Mouse (Mus musculus) monocyte, adult 5-6 weeks (primary cell): ENCODE measurements around the gene Hoxd4. TPM values are rescaled to one million over a fixed set of nuclear protein-coding genes. Genes with fewer than 3 reads are reported as not detected.

Source experiments
- ATAC-seq: fragments of 153-309, 156-312 bp; replicated peaks from 2 replicates; pipeline ENCODE4 v1.8.0; 2017; ENCODE audit warnings: mild to moderate bottlenecking; ENCODE audit not compliant: low TSS enrichment, insufficient number of reproducible peaks, severe bottlenecking, poor library complexity, low FRiP score
- total RNA-seq: library from RNA; stranded (forward); fragments of 200-1000, 200-491, 200-594 nt; gene quantifications from 3 replicates; pipeline ENCODE4 v1.2.3, GENCODE M21; 2017

Hoxd4 gene
- total RNA-seq, 1 experiment from 2014 or later = not detected

DNA sequence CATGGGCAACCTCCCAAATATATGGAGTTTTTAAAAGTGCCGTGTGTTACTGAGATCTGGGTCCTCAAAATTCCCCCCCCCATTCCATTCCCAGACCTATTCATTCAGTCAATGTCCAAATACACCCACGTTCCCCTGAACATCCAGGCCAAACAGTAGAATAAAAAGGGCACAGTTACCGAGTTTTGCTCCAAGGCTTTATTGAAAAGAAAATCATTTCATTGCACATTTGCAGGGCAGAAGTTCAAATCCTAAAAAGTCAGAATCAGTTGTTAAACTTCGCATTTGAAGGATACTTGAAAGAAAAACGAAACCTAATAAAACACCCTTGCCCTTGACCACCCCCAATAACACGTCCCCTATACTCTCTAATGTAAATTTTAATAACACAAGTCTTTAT lies 8.9 kb upstream of the Hoxd4 start:
- ATAC-seq = no peak

DNA sequence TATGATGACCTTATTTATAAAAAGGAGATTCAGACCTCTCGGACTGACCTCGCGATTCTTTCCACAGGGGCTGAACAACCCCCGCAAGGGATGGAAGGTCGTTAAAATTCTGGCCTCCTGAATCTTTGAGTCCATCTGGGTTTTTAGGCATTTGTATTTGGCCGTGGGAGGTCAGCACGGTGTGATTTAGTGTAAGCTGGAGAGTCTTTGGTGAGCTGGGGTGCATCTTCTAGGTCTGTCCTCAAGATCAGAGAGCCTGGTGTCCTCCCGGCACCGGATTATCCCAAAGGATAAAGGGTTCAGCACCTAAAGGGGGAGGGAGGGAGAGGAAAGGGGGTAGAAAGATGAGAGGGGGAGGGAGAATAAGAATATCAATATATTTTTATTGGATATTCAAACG lies 8.4 kb upstream of the Hoxd4 start:
- no peak for ATAC-seq

DNA sequence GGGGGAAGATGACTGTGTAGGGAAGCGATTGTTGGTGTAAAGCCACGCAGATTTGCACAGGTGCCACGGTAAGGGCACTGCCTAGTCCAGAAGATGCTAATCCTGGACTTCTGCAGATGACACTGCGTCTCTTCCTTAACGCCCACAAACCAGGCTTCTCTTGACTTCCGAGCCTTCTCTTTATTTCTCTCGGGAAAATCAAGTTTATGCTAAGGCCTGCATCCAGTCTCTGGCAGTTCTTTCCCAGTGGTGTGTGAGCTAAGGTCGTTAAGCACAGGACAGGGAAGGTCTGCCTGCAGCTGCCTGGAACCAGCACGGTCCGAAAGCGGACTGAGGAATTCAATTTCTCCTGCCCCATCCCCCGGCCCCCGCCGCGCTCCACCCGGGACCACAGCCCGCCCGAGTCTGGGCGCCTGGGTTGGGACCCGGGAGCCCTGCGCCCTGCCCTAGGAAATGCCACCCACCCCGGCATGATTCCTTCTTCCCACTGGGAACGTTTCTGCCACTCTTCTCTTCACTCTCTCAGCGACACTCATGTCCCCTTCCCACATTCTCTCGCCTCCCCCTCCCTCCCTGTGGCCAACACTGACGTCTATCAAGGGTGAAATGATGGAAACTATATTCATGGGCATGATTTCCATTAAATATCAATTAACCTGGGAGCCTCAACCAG lies 7.9 kb upstream of the Hoxd4 start:
- no peak for ATAC-seq

DNA sequence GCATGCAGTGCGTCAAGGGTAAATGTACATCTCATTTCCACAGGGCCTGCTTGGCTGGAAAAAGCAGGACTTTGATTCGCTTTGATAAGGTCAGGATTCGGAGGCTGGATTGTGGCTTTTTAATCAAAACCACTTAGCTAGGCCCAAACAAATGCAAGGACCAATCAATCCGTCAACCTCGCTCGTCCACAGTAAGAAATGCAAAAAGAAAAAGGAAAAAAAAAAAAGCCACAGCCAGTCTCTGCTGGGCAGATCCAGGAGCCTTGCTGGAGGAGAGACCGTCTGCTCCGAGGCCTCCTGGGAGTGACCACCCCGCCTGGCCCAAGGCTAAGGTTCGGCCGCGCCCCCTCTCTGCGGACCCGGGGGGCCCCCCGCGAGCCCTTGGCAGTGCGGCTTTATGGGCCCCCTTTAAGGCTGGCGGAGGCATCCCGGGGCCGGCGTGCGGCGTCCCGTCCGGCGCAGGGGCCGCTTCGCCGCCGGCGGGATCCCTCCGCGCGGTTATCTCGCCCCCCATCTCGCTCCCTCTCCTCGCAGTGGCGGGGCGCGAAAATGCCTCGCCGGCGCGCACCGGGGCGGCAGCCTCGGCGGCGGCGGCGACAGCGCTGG lies 7.2 kb upstream of the Hoxd4 start, which contains the start of gene Hoxd8:
Gene Hoxd8, plus strand, starts transcription at position 223 of the 606 bp plus-strand sequence.
- no peak for ATAC-seq

DNA sequence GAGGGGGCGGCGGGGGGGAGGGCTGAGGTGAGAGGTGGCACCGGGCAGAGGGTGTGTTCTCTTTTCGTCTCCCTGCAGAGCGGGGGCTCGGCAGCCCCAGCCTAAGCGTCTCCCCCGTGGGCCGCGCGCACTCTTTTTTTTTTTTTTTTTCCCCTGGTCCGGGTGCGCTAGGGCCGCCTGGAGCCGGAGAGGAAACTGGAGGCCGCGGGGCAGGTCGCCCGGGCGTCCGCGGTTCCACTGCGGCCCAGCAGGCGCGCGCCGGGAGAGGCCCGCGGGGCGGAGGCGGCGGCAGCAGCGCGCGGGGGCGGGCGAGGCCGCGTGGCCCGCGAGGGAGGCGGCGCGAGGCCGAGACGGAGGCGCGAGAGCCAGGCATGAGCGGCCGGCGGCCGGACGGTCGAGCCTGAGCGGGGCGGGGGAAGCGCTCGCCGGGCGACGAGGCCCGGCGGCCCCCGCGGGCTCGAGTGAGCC lies 6.7 kb upstream of the Hoxd4 start:
- no peak for ATAC-seq

DNA sequence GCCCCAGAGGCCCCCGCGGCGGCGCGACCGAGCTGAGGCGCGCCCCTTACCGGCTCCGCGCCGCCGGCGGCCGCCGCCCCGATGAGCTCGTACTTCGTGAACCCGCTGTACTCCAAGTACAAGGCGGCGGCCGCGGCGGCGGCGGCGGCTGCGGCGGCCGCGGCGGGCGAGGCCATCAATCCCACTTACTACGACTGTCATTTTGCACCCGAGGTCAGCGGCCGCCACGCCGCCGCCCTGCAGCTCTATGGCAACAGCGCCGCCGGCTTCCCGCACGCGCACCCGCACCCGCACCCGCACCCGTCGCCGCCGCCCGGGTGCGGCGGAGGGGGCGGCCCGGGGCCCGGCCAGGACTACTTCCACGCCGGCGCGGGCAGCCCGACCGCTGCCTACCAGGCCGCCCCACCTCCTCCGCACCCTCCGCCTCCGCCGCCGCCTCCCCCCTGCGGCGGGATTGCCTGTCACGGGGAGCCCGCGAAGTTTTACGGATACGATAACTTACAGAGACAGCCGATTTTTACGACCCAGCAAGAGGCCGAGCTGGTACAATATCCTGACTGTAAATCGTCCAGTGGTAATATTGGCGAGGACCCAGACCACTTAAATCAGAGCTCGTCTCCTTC lies 6.2 kb upstream of the Hoxd4 start:
- no peak for ATAC-seq

DNA sequence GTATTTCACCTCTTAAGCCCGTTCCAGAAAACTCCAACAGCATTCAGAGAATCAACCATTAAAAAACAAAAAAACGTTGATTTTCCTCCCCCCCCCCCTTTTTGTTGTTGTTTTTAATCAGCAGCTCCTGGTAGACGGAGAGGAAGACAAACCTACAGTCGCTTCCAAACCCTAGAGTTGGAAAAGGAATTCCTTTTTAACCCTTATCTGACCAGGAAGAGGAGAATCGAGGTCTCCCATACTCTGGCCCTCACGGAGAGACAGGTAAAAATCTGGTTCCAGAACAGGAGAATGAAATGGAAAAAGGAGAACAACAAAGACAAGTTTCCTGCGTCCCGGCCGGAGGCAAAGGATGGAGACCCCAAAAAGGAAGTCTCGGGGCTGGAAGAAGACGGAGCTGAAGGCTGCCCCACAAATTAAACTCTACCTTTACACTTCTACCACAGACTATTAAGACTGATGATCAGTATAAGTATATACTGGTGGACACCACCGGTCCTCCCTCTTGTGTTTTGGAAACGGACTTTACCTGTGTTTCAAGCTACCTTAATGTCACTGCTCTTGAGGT lies 5.3 kb upstream of the Hoxd4 start:
- no peak for ATAC-seq

DNA sequence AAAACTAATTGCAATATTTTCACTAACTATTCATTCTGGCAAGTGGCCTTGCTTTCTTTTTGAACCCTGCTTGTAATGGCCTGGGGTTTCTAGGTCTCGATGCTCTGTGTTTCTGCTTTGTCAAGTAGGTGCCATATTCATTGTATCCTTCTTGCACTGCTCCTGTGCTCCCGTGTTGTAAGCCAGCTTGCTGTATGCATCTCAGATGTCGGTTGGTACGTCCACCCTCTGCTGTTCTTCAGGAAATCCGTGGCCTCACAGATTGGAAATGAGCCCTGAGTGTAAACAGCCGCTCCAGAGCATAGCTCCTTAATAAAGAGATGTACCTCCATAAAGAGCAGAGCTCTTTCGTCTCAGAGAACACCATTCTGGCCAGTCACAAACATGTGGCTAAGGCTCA lies 4.1 kb upstream of the Hoxd4 start:
- ATAC-seq = no peak

DNA sequence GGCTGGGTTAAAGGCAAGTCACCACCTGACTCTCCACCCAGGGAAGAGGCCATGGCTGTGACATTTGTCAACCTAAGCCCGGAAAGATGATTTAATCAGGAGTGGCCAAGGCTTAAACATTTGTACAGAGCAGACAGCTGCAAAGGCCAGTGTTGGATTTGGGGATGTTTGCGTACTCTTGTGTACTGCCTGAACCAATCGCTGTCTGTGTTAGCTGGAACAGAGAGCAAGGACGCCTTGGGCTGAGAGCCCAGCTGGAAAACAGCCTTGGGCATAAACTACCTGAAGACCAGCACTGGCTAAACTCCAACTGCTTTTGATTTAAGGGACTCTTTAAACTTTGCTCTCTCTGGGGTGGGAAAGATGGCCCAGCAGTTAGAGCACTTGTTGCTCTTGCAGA lies 3.1 kb upstream of the Hoxd4 start:
- no peak for ATAC-seq

DNA sequence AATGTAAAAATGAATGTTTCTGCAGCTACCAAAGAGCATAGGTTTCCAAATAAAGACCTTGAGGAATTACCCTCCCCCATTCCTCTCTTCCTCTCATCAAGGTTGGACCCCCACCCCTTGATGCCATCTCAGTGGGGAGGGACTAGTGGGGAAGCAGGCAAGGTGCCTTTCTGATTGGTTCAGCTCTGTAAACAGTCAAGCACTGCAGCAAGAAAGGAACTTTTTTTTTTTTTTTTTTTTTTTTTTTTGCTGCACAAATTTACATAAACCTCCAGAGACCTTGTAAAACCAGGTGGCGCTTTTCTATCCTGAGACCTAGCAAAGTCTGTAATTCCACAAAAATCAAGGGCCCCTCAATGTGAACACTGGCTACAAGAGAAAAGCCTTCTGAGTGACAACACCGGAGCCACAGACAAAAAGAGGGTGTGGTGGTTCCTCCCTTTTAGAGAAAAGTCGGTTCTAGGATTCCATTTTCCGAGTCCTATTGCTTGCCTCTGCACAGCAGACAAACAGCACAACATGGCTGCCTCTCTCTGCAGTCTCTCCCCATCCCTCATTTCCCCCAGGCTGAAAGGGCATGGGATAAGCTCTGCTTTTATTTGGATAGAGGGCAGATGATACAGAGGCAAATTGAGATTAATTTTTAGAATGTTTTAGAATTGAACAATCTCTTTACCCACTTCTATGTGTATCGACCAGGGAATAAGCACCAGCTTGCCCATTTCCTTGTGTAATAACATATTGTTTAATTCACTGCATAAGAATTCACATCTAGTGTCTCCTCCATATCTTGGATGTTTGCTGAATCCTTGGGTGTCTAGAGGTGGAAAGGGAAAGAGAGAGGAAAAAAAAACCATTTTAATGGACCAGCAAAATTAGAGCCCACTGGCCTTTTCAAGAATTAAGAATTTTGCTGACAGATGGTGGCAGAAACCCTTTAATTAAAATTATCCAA lies 2.0 kb upstream of the Hoxd4 start:
- no peak for ATAC-seq

DNA sequence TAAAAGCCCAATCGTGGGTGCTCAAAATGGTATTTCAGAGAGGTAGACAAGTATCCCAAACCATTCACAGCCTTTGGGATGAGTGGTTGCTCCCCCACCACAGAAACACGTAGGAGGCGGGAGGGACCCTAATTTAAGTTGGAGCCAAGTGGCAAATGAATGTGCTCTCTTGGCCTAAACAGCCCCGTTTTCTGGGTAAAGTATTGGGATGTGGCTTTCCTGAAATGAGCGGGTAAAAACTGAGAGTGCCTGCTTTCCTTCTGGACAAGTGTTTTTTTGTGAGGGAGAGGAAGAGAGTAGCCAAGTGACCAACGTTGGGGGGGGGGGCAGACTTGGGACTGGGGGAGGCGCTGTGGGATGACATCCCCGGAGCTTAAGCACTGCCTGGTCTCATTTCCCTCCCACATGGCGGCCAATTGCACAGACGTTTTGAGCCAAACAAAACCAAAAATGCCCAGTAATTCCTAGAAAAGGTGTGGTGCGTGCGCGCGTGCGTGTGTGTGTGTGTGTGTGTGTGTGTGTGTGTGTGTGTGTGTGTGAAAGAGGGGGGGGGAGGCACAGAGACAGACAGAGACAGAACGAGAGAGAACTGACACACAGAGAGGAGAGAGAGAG lies 693 bp upstream of the Hoxd4 start:
- ATAC-seq = no peak

DNA sequence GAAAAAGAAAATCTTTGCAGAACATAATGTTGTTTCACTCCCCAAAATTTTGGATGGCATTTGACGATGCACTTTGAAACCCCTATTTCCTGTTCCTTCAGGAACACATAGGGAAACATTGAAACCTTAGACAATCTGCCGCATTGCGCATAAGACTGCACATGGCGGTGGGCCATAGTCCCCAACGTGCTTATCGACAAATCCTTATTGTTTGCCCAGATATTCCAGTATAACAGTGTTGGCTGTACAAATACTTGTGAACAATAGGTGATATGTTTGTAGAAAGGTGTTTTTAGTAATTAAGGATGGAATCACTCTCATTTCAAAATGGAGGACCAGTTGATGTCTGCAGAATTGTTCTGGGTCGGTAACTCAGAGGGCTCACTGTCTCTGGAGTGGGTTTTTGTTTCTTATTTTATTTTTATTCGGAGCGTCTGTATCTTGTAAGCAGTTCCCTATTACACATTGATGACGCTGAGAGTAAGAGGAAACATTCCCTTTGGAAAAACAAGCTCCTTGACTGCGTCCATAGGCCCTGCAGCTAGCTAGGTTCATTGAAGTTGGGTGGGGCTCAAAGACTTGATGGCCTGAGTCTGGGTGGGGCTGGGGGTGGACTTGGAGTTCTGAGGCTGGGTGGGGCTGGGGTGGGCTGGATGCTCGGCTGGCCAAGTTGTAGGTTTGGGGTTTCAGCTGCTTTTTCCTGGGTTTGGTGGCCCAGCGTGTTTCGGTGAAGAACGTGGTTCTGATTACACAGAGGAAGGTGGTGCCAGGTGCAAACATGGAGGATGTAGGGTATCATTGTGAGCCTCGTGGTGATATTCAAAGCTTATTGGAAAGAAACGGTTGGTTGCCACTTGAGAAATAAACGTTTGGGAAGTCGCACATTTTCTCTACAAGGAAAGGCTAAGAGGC lies 1.8 kb downstream of the Hoxd4 start:
- no peak for ATAC-seq

DNA sequence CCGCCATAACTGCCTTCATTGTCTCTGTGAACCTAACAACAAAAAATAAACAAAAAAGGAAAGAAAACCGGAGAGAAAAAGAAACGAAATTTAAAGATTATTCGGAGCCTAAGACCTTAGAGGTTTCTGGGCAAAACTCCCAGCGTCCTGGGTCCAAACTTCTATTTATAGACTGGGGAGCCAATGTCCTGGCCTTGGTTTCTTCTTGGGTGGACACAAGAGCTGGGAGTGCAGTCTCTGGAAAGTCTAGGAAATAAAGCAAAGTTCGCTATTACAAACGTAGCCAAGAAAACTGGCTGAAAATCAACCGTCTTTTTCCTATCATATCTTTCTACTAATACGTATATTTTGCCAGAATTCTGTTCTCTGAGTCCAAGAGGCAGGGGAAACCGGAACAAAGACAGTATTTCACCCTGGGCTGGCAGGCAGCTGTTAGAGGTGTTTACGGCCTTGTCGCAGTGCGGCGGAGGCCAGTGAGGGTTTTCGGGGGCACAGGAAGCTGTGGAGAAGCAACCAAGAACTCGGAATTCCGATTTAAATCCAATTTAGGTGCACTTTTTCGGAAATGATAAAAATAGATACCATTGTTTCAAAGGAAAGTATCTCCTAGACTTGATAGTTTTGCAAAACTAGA lies 2.5 kb downstream of the Hoxd4 start:
- no peak for ATAC-seq

DNA sequence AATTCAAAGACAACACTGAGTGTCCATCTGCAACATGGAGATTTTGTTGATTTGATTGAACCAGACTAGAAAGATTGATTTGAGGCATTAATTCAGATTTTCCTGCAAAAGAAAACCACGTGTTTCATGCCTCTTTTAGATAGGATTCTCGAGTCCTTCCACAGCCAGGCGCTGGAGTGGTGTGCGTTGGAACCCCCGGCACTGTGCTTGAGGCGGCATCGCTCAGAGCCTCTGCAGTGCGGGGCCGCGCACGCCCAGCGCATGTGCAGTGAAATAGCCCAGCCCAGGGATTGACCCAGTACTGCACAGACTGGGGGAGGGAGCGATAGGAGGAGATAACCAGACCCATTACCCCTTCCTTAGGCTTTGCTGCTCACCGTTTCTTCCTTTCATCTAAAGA lies 3.2 kb downstream of the Hoxd4 start:
- ATAC-seq = no peak

DNA sequence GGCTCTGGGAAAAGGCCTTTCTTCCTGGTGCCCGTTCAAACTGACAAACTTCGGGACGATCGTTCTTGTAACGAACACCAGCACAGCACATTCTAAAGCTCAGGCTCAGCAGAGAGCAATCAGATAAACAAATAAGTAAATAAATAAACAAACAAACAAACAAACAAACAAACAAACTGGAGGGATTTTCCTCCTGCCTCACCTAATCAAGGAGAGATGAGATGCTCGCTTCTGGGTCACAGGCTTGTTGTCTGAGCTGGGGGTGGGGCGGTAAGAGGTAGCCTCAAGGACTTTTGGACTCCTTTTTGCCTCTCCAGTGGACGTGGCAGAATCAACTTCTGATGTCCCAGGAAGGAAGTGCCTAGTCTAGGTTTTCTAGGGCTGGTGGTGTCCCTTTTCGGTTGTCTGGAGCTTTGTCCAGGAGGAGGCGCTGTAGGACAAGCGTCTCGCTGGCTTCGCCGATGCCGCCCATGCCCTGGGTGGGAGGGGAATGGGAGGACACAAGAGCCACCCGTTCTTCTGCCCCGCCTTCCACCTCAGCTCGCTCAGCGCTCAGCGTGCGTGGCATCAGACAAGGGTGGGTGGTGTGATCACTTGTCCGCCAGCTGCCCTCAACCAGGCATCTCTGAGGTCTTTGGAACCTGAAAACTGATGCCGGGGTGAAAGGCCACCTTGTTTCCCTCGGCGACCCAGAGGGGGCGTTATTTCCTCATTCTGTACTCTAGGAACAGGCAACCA lies 3.9 kb downstream of the Hoxd4 start:
- ATAC-seq = no peak

DNA sequence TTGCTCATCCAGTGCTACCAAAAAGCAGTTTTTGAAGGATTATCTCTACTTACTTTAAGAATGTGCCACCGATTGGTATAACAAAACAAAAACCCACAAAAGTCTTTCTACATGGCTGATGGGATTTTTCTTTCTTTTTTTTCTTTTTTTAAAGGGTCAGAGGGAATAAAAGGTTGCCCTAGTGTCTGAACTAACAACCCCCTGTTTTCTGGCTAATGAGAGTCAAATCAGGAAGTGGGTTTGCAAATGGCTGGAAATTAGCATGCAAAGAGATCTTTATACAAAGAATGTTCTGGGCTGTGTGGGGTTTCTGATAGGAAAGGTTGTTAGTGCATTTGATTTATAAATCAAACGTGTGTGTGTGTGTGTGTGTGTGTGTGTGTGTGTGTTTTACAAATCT lies 8.7 kb downstream of the Hoxd4 start:
- ATAC-seq = no peak
